Mouse (Mus musculus) lung, adult 2 months (tissue): ENCODE results near the gene Ndufa6.

ENCODE experiments used
- CTCF ChIP-seq: fragments of 200-500 bp; IDR thresholded peaks from 2 replicates; pipeline ENCODE4 v1.5.1; 2011; ENCODE audit warnings: mild to moderate bottlenecking, low read length, control low read depth; ENCODE audit not compliant: insufficient read depth
- POLR2A ChIP-seq: fragments of 200-500 bp; IDR thresholded peaks from 2 replicates; pipeline ENCODE4 v1.6.1; 2011; ENCODE audit warnings: low read depth, mild to moderate bottlenecking, control low read depth, low read length, borderline replicate concordance; ENCODE audit errors: extremely low read depth

GRCm38 (mm10) chr15:82351480-82351879 is 2.6 kb downstream of the Ndufa6 start:
- TF ChIP-seq CTCF (no peak), POLR2A (no peak)
